Mouse (Mus musculus) thymus, adult 2 months (tissue): ENCODE results near the gene Josd1. TPM values are rescaled to one million over a fixed set of nuclear protein-coding genes. Genes with fewer than 3 reads are reported as not detected.
"Not testable (repeated sequence)": the region's sequence is repeated elsewhere in the genome, so short reads cannot be mapped to it uniquely, and the experiment has no call there.

Experiments used
- DNase-seq: peaks from one replicate; pipeline ENCODE4 v3.0.0; 2021
- H3K27ac ChIP-seq: fragments of 200-500 bp; 2 replicates; pipeline ENCODE4 v1.5.1; 2012; ENCODE audit warnings: low read length, control low read depth; ENCODE audit not compliant: control insufficient read depth, insufficient read depth
- H3K27me3 ChIP-seq: fragments of 200-500 bp; 2 replicates; pipeline ENCODE4 v1.6.1; 2012; ENCODE audit warnings: mild to moderate bottlenecking, low read length, moderate library complexity, mixed read lengths; ENCODE audit not compliant: control insufficient read depth, insufficient read depth
- H3K36me3 ChIP-seq: fragments of 200-500 bp; 2 replicates; pipeline ENCODE4 v1.6.1; 2012; ENCODE audit warnings: mild to moderate bottlenecking, low read length, moderate library complexity; ENCODE audit not compliant: control insufficient read depth, insufficient read depth
- H3K4me1 ChIP-seq: fragments of 200-500 bp; replicated peaks from 2 replicates; pipeline ENCODE4 v1.6.1; 2012; ENCODE audit warnings: low read length; ENCODE audit not compliant: control insufficient read depth, insufficient read depth
- H3K4me3 ChIP-seq: fragments of 200-500 bp; 2 replicates; pipeline ENCODE4 v1.5.1; 2012; ENCODE audit warnings: mild to moderate bottlenecking, low read length, control low read depth, moderate library complexity; ENCODE audit not compliant: control insufficient read depth, insufficient read depth
- CTCF ChIP-seq: fragments of 200-500 bp; IDR thresholded peaks from 2 replicates; pipeline ENCODE4 v1.5.1; 2012; ENCODE audit warnings: mild to moderate bottlenecking, control low read depth, low read length, moderate library complexity, borderline replicate concordance; ENCODE audit not compliant: control insufficient read depth, poor library complexity, insufficient read depth; ENCODE audit errors: extremely low read depth
- POLR2A ChIP-seq: fragments of 200-500 bp; IDR thresholded peaks from 2 replicates; pipeline ENCODE4 v1.6.1; 2012; ENCODE audit warnings: mild to moderate bottlenecking, low read length, control low read depth, moderate library complexity; ENCODE audit not compliant: control insufficient read depth, poor library complexity, insufficient read depth; ENCODE audit errors: extremely low read depth
- WGBS: fragments of 180-500 bp; shearing (Covaris S2); methylation state at CpG from one replicate; pipeline ENCODE4 v1.1.7; 2018; 5-methylcytosine and 5-hydroxymethylcytosine counted together
- polyA plus RNA-seq: library from polyadenylated mRNA; depleted of rRNA; stranded (reverse); fragments of >200 nt; gene quantifications from 2 replicates; pipeline ENCODE4 v1.2.3, GENCODE M21; 2012

The Josd1 gene
- polyA plus RNA-seq, 1 experiment = 23.8 TPM

GRCm38 (mm10) chr15:79683707-79684465 lies 3.8 kb downstream of the Josd1 start:
- no peak overlapping the region for H3K4me3 ChIP-seq
- H3K4me1 ChIP-seq = peaks cover 13% of the 10 kb centered on the region
- H3K27ac ChIP-seq = no peak overlapping the region
- WGBS = 88% methylated on average over 19 of the region's 19 CpGs
- H3K27me3 ChIP-seq = no peaks in the 10 kb centered on the region
- DNase-seq = no peak
- no peak for TF ChIP-seq POLR2A
- no peak for TF ChIP-seq CTCF
- no peaks in the 10 kb centered on the region for H3K36me3 ChIP-seq

GRCm38 (mm10) chr15:79683146-79683545 lies 4.6 kb downstream of the Josd1 start:
- H3K4me1 ChIP-seq = peaks cover 13% of the 10 kb centered on the region
- TF ChIP-seq POLR2A (no peak), CTCF (no peak)
- no peak overlapping the region for H3K4me3 ChIP-seq
- H3K27ac ChIP-seq = no peak overlapping the region
- H3K27me3 ChIP-seq = no peaks in the 10 kb centered on the region
- H3K36me3 ChIP-seq = no peaks in the 10 kb centered on the region
- no peak for DNase-seq
- 80% methylated on average over 6 of the region's 6 CpGs for WGBS

GRCm38 (mm10) chr15:79681973-79682372 lies 5.7 kb downstream of the Josd1 start:
- Histone ChIP-seq H3K27me3 (no peaks in the 10 kb centered on the region), H3K4me3 (no peak overlapping the region), H3K27ac (no peak overlapping the region), H3K36me3 (no peaks in the 10 kb centered on the region), H3K4me1 (peaks cover 13% of the 10 kb centered on the region)
- TF ChIP-seq CTCF = no peak
- no peak for TF ChIP-seq POLR2A
- 94% methylated on average over 4 of the region's 4 CpGs for WGBS
- DNase-seq = no peak

- 97% methylated on average over 2 of the region's 2 CpGs for WGBS
These were observed 9.8 kb downstream of the Josd1 start for GRCm38 (mm10) chr15:79677936-79678335.

GRCm38 (mm10) chr15:79671828-79672348 lies 15.8 kb downstream of the Josd1 start:
- WGBS = 81% methylated on average over 11 of the region's 11 CpGs
- H3K27me3 ChIP-seq, H3K4me1 ChIP-seq, DNase-seq, H3K27ac ChIP-seq, H3K4me3 ChIP-seq: not testable (repeated sequence)
- peaks cover 33% of the 10 kb centered on the region for H3K36me3 ChIP-seq

More at GRCm38 (mm10) chr15:79677936-79678335, 9.8 kb downstream of the Josd1 start:
- no peak for DNase-seq
- no peak for TF ChIP-seq CTCF
- TF ChIP-seq POLR2A = no peak
- Histone ChIP-seq H3K27ac (no peak overlapping the region), H3K4me1 (no peaks in the 10 kb centered on the region), H3K27me3 (no peaks in the 10 kb centered on the region), H3K36me3 (peaks cover 31% of the 10 kb centered on the region), H3K4me3 (no peak overlapping the region)

- no peak for DNase-seq
- Histone ChIP-seq H3K27ac (no peak overlapping the region), H3K4me3 (peak overlapping the region; percentile 86), H3K27me3 (no peaks in the 10 kb centered on the region), H3K36me3 (peaks cover 27% of the 10 kb centered on the region), H3K4me1 (peaks cover 5% of the 10 kb centered on the region)
- TF ChIP-seq POLR2A (no peak), CTCF (no peak)
- under 1% methylated on average over 37 of the region's 37 CpGs for WGBS
These were observed 16.8 kb downstream of the Josd1 start for GRCm38 (mm10) chr15:79670972-79671299.
